ENCODE assay signal across 8 mouse cellular contexts in genomic region chr13:112801381-112802004, GRCm38 (mm10). TPM values are rescaled to one million over a fixed set of nuclear protein-coding genes. Genes with fewer than 3 reads are reported as not detected.
DNase-seq lines count a peak whose midpoint lies in the region; ATAC-seq and TF ChIP-seq lines count a peak whose summit lies in the region.

No protein-coding gene starts in this region.

- 1% methylated on average over 23 of the region's 23 CpGs for WGBS in forebrain, embryonic 10.5 days
- WGBS in hindbrain, embryonic 13.5 days = 1% methylated on average over 23 of the region's 23 CpGs
- 1% methylated on average over 19 of the region's 23 CpGs for WGBS in limb, embryonic 14.5 days
- under 1% methylated on average over 23 of the region's 23 CpGs for WGBS in midbrain, embryonic 16.5 days

- peaks cover 6% of the 10 kb centered on the region; the same call in 1 of the 2 replicates for H3K27me3 ChIP-seq in forebrain, embryonic 10.5 days (ENCODE audit: poor library complexity, severe bottlenecking)
- no peaks in the 10 kb centered on the region for H3K27me3 ChIP-seq in hindbrain, embryonic 13.5 days
- no peaks in the 10 kb centered on the region for H3K27me3 ChIP-seq in limb, embryonic 14.5 days (ENCODE audit: control insufficient read depth, insufficient read depth, low read length)
- no peaks in the 10 kb centered on the region for H3K27me3 ChIP-seq in midbrain, embryonic 16.5 days (ENCODE audit: control insufficient read depth, insufficient read depth, low read depth, low read length)

- TF ChIP-seq POLR2A in limb, embryonic 14.5 days (IDR thresholded peaks at IDR 0.05; ENCODE audit: borderline replicate concordance, extremely low read depth, insufficient read depth, insufficient read length) = no peak

- H3K9me3 ChIP-seq in forebrain, embryonic 10.5 days = no peaks in the 10 kb centered on the region
- no peaks in the 10 kb centered on the region for H3K9me3 ChIP-seq in hindbrain, embryonic 13.5 days
- no peaks in the 10 kb centered on the region for H3K9me3 ChIP-seq in limb, embryonic 14.5 days (ENCODE audit: control insufficient read depth, low read length)
- no peaks in the 10 kb centered on the region for H3K9me3 ChIP-seq in midbrain, embryonic 16.5 days (replicated peaks; ENCODE audit: control insufficient read depth, low read length, poor library complexity, severe bottlenecking)

- H3K36me3 ChIP-seq in forebrain, embryonic 10.5 days (replicated peaks) = peaks cover 13% of the 10 kb centered on the region
- H3K36me3 ChIP-seq in hindbrain, embryonic 13.5 days = peaks cover 11% of the 10 kb centered on the region
- H3K36me3 ChIP-seq in limb, embryonic 14.5 days (ENCODE audit: control insufficient read depth, insufficient read depth, low read length) = peaks cover 14% of the 10 kb centered on the region
- no peaks in the 10 kb centered on the region; the same call in 1 of the 2 replicates for H3K36me3 ChIP-seq in midbrain, embryonic 16.5 days (ENCODE audit: control insufficient read depth, insufficient read depth, low read length)

- peak overlapping the region; percentile 78 for H3K4me2 ChIP-seq in hindbrain, embryonic 13.5 days
- H3K4me2 ChIP-seq in limb, embryonic 14.5 days (replicated peaks; ENCODE audit: low read depth, low read length, severe bottlenecking) = peak overlapping the region; percentile 67
- H3K4me2 ChIP-seq in midbrain, embryonic 16.5 days (ENCODE audit: low read length) = peak overlapping the region; percentile 79

- H3K4me3 ChIP-seq in forebrain, embryonic 10.5 days = peak overlapping the region; percentile 83
- peak overlapping the region; percentile 75 for H3K4me3 ChIP-seq in hindbrain, embryonic 13.5 days
- H3K4me3 ChIP-seq in limb, embryonic 14.5 days (replicated peaks; ENCODE audit: low read length) = peak overlapping the region; percentile 86
- H3K4me3 ChIP-seq in midbrain, embryonic 16.5 days (ENCODE audit: low read depth, low read length) = peak overlapping the region; percentile 71

- peak; percentile 51 for DNase-seq in kidney, adult 18-20 months
- DNase-seq in kidney, adult 9 months = no peak
- DNase-seq in WW6 (ENCODE audit: low read depth, low spot score) = peak; percentile 29
- peak; percentile 56 for DNase-seq in forebrain, embryonic 10.5 days (ENCODE audit: extremely low spot score, low spot score)
- peak; percentile 53 for DNase-seq in limb, embryonic 14.5 days (ENCODE audit: low spot score)
- peak; percentile 12 for DNase-seq in urinary bladder, postnatal 25 days (ENCODE audit: low spot score)

- ATAC-seq in hindbrain, embryonic 13.5 days (ENCODE audit: low FRiP score) = peak; percentile 85
- ATAC-seq in limb, embryonic 14.5 days (ENCODE audit: low FRiP score, low read depth) = peak; percentile 64
- ATAC-seq in midbrain, embryonic 16.5 days = peak; percentile 89

- peaks cover 16% of the 10 kb centered on the region for H3K4me1 ChIP-seq in forebrain, embryonic 10.5 days
- H3K4me1 ChIP-seq in hindbrain, embryonic 13.5 days (replicated peaks) = peaks cover 23% of the 10 kb centered on the region
- 0 out of 2 replicates have a peak, but pooled peaks cover 4% of the 10 kb centered on the region for H3K4me1 ChIP-seq in limb, embryonic 14.5 days (ENCODE audit: control insufficient read depth, insufficient read depth, low read length)
- H3K4me1 ChIP-seq in midbrain, embryonic 16.5 days (ENCODE audit: control insufficient read depth, insufficient read depth, low read length) = peaks cover 21% of the 10 kb centered on the region

- H3K27ac ChIP-seq in forebrain, embryonic 10.5 days = peak overlapping the region; percentile 88
- H3K27ac ChIP-seq in hindbrain, embryonic 13.5 days = peak overlapping the region; percentile 97
- H3K27ac ChIP-seq in limb, embryonic 14.5 days (replicated peaks; ENCODE audit: low read depth, low read length) = peak overlapping the region; percentile 95
- peak overlapping the region; percentile 94 for H3K27ac ChIP-seq in midbrain, embryonic 16.5 days (ENCODE audit: low read length)

- H3K9ac ChIP-seq in hindbrain, embryonic 13.5 days = peak overlapping the region; percentile 94
- peak overlapping the region; percentile 93 for H3K9ac ChIP-seq in limb, embryonic 14.5 days (ENCODE audit: low read depth, low read length, severe bottlenecking)
- peak overlapping the region; percentile 85 for H3K9ac ChIP-seq in midbrain, embryonic 16.5 days (ENCODE audit: low read depth, low read length)

RNA-seq across cellular contexts. Expression of gene Plpp1, which starts 0.9 kb away (rescaled TPM):
- polyA plus RNA-seq in forebrain, embryonic 10.5 days (2016; fragmentation: Nextera tagmentation; extraction: Ambion mirVana) = 15.7 and 16.8 TPM in 2 replicates
- 51.7 and 53.3 TPM in 2 replicates for polyA plus RNA-seq in hindbrain, embryonic 13.5 days (2015; fragmentation: Nextera tagmentation; extraction: Ambion mirVana)
- 48.8 and 52.9 TPM in 2 replicates for polyA plus RNA-seq in limb, embryonic 14.5 days (2012; rRNA removed)
- 66.0 and 70.9 TPM in 2 replicates for polyA plus RNA-seq in limb, embryonic 14.5 days (2014; fragmentation: Nextera tagmentation; extraction: Ambion mirVana)
- 58.7 and 69.5 TPM in 2 replicates for polyA plus RNA-seq in midbrain, embryonic 16.5 days (2015; fragmentation: Nextera tagmentation; extraction: Ambion mirVana)
